Mouse (Mus musculus): Measurements from ENCODE around the gene Sh3rf1.

The Sh3rf1 gene

DNA sequence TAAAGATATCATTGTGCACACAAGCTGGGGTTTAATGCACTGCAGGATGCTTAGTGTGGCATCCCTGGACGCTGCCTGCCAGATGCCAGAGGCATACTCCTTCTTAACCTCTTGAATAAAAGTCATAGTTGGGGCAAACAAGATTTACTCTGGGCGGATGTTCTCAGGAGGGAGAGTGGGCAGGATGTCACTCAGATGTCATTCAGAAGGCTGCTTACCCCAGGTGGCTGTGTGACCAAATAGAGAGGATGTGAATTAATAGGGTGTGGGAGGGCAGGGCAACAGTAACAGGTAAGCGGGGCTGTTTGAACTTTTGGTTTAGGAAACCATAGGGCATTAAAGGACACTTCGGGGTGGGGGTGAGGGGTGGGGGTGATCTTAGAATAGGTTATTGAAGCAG is 37.7 kb downstream of the Sh3rf1 start:
- peak; percentile 33 for DNase-seq (ENCODE audit: low read depth)

DNA sequence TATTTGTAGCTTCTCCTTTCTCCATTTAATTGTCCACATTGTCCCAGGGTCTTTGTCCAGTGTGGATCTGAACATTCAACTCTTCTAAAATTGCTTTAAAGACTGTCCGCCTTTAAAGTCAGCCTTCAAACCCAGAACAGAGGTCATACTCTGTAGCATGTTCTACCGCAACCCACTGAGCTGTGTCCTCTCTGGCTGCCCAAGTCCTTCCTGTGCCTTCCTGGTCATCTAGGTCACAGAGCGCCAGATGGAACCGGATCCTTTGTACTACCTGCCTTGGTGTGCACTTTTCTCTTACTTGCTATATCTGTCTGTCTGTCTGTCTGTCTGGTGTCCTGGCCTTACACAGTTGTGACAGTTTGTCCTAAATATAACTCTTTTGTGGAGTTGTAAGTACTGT is 40.0 kb downstream of the Sh3rf1 start:
- DNase-seq (ENCODE audit: low read depth): no peak

DNA sequence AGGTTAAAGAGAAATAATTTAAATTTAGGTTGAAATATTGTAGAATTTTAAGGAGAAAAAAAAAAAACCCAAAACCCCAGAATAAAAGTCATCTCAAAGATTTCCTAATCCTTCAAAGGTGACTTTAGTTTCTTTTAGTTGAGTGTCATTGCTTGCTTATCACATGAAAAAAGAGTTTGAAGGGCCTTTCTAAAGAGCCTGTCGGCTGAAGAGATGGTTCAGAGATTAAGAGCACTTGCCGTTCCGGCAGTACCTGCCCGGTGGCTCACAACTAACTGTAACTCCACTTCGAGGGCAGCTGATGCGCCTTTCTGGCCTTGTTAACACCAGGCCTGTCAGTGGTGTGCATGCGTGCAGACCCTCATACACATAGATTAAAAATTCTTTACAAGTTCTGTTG is 41.2 kb downstream of the Sh3rf1 start:
- no peak for DNase-seq (ENCODE audit: low read depth)

DNA sequence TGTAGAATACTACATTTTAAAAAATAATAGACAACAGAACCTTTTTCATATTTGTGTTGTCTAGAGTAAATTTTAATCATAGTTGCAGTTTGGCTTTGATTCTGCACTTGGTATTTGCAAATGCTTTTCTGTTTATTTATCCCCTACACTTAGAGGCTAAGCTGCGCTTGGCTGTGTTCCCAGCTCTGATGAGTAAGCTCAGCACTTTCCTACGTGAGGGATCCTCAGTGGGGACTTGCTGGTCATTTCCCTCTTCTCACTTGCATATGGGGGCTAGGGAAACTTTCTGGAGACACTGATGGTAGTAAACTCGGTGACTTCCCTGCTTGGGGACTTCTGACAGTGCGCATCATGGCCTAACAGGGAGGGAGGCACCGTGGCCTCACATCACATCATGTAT is 41.7 kb downstream of the Sh3rf1 start:
- DNase-seq (ENCODE audit: low read depth): no peak

DNA sequence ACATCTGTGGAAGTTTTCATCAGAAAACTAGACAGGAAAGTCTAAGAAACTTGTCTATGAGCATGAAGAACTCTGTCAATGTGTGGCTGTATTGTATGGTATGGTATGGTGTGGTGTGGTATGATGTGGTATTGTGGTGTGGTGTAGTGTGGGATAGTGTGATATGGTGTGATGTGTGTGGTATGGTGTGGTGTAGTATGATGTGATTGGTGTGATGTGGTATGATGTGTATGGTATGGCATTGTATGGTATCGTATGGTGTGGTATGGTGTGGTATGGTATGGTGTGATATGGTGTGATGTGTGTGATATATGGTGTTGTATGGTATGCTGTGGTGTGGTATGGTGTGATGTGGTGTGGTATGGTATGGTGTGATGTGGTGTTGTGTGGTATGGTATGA is 43.4 kb downstream of the Sh3rf1 start:
- no peak for DNase-seq (ENCODE audit: low read depth)

DNA sequence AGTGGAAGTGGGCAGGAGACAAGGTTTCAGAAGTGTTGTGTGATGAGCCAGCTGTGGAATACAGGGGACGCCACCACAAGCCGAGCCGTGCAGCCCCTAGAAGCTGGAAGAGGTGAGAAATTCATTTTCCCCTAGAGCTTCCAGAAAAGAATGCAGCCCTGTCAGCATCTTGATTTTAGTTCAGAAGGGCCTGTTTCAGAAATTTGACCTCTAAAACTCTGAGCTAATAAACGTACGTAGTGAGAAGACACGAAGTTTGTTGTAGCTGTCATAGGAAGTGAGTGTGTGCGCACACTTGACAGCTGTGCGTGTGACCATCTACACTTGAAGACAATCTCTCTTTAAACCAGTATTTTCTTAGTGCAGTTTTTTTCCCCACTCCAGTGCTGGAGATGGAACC is 44.0 kb downstream of the Sh3rf1 start:
- no peak for DNase-seq (ENCODE audit: low read depth)

DNA sequence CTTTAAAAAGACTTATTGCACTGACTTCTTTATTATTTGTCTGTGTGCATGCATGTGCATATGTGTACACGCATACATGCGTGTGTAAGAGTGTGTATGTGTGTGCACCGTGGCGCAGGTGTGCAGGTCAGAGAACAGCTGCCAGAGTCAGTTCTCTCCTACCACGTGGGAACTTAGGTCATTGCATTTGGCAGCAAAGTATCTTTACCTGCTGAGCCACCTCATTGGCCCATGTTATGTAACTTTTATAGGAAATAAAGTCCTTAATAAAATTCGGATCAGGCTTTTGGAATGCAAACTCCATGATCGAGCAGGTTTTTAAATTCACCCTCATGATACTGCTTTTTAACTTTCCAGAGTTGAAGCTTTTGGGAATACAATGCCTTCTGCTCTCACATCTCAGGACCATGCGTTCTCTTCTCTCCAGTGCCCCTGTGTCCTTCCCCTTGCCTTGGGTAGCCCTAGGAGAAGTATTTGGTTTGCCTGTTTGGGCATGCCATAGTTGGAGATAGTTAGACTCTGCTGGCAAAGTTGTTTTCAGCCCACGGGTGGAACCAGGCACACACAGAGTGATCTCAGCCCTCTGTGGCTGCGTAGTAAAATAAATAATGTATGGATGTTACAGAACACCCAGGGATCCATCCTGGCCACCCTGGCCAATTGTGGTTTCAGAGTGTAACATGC is 44.7 kb downstream of the Sh3rf1 start:
- DNase-seq (ENCODE audit: low read depth): no peak

DNA sequence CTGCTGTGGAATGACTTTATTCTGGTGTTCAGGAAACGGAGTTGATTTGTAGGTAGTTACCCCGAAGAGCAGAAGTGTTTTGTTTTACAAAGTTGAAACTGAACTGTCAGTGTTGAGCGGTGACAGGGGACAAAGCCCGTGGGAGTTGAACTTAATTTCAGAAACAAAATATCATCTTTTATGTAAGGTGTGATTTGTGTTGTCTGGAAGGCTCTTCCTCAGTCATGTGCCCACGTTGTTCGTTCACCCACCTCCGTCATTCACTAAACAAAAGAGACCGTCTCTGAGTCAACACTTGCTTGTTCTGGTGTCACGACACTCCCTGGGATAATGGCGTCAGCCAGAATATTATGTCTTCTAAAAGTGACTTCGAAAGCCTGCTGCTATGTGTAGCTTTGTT is 46.3 kb downstream of the Sh3rf1 start:
- DNase-seq (ENCODE audit: low read depth): peak; percentile 69

DNA sequence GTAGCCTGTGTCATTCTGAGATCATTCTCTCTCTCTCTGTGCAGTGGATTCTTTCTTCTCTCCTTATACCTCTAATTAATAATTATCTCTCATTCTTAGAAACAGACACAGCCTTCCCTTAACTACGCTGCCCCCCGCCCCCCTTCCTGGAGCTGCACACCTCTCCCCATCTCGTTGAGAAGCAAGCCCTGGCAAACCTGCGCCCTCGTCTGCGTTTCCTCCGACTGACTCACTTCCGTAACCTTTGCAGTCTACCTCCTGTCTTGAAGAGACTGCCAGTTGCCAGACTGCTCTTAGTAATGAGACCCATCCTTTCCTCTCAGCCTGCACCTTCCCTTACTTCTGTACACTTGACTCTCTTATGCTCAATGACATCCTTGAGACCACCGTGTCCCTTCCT is 46.9 kb downstream of the Sh3rf1 start:
- DNase-seq (ENCODE audit: low read depth): peak; percentile 81

DNA sequence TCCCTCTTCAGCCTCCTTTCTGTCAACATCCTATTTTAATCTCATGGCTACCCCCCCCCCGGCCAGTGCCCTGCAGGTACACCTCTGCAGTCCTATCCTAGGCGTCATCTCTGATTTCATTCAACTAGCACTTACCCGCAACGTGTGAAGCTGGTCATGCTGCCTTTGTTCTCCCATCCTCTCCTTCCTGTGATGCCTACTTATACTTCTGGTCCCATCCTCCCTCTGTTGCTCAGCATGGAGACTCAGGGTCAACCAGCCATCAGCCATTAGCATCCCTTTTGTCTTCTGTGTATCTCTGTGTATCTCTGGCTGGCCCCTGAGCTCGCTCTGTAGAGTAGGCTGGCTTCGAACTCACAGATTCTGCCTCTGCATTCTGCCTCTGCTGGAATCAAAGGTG is 47.3 kb downstream of the Sh3rf1 start:
- DNase-seq (ENCODE audit: low read depth): peak; percentile 60

DNA sequence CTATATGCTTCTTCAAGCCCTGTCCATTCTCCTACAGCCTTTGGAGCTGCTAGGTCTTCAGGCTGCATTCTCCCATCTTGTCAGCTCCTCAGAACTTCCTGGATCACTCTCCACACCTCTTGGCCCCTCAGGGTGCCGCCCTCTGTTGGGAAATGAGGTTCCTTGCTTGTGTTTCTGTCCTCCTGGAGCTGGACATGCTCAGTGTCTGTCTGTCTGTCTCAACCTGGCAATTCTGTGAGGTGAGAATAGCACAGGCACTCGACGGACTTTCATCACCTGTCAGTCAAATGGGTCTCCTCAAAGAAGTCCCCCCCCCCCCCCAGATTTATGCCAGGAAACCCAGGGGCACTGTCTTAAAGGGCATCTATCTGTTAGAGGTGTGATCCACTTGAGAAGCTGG is 49.2 kb downstream of the Sh3rf1 start:
- no peak for DNase-seq (ENCODE audit: low read depth)

DNA sequence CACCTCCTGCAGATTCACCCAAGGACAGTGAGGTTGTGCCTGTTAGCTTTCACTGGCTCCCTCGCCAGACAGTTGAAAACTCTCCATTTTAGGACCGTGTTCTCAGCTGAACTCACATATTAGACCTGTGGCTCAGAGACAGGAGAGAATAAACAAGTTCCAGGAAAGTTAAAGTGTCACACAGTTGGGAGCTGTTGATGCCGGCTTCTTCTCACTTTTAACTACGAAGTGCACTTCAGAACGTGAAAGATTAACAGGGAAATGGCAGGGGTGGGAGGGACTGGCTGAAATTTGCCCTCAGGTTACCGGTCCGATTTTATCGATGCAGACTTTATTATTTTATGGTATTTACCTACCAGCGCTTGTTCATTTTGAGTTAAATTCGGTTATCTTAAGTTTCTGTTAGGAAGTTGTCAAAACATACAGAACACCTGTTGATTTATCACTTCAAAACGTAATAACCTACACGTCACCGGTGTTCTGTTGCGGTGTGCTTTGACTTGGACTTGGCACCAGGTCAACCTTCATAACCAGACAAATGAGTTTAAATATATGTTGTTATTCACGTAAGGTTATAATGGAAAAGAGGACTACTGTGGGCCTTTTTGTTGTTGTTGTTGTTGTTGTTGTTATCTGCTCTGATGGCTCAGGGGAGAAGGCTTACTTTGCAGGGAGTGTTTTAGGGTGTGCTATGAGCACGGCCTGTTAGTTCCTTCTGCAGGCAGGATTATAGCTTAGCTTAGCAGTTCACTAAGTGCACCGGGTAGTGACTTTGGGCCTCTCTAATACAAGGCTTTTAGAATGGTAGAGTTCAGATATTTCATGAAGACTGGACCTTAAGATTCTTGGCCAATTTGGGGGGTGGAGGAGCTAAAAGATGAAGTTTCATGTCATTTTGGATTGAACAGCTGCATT is 49.9 kb downstream of the Sh3rf1 start:
- DNase-seq (ENCODE audit: low read depth): peak; percentile 60

DNA sequence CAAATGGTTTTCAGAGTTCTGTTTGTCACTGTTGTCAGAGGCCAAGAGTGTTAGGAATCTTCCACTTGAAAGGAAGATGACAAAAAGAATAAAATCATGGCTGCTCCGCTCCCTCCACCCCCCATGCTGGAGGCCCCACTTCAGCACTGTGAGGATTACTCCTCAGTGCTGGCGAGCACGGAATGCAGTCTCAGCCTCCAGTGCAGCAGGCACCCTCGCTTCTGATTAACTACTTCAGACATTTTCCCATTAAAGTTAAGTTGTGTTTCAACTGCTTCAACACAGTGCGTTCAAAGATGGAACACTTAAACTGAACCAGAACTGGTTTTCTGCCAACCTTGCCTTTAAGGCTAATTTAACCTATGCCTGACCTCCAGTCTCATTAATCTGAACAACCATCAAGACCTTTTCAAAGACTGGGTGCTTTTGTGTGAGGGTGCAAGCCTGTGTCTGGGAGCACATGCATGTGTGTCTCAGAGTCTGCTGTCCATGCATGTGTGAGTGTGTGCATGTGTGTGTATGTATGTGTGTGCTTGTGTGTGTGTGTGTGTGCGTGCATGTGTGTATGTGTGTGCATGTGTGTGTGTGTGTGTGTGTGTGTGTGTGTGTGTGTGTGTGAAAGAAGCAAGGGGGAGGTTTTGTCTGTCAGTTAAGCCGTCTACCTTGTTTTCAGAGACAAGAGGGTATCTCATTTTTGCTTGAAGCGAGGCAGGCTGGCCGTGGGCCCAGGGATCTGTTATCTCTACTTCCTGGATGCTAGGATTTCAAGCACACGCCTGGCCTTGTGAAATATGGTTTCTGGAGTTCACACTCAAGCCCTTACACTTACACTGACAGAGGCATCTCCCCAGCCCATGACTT is 51.2 kb downstream of the Sh3rf1 start:
- DNase-seq (ENCODE audit: low read depth): peak; percentile 37

DNA sequence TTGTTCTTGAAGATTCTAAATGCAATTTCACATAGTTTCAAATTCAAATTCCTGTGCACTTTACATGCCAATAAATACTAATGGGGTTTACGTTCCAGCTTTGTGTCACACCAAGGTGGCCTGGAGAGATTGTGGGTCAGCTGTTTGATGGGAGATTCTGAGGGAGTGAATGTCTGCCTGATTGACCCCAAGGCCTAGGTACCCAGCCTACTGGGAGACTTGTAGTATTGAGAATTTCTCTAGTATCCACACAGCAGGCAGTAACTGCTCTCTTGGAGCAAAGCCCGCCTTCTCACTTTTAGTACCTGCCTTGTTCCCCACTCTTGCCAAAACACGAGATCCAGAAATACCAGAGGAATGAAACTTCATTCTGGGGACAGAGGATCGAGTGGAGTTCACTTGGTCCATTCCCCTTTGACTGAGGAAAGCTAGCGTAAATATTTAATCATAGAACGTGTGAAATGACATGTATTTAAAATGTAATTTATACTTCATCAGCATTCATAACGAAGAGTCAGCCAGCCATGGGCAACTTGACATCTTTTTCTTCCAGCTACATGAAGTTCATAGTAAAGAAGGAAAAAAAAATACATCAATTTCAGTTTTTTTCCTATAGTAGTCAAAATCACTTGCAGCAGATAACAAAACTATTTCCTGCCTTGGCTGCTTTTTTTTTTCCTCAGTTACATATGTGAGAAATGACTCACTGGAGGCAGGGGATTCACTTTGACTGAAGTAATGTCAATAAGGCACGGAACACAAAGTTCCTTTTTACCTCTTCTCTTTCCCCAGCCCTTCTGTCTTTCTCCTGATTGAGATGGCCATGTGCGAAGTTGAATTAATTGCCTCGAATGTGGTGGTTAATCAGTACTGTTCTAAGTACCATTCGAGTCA is 52.0 kb downstream of the Sh3rf1 start:
- peak; percentile 79 for DNase-seq (ENCODE audit: low read depth)

DNA sequence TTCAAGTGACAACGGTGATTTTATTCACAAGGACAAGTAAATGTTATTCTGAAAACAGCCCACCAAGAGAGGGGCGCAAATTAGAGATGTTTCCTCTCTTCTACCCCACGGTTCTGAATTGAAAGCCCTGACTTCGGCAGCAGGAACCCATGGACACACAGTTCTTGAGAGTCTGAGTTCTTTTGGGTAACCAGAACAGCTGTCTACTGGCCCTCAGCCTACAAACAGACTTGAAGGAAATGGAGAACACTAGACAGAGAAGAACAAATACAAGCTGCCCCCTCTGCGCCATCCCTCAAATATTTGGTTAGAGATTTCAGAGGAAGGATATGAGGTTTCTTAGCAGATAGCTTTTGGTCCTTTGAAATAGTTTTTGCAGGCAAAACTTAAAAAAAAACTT is 52.7 kb downstream of the Sh3rf1 start:
- DNase-seq (ENCODE audit: low read depth): no peak

DNA sequence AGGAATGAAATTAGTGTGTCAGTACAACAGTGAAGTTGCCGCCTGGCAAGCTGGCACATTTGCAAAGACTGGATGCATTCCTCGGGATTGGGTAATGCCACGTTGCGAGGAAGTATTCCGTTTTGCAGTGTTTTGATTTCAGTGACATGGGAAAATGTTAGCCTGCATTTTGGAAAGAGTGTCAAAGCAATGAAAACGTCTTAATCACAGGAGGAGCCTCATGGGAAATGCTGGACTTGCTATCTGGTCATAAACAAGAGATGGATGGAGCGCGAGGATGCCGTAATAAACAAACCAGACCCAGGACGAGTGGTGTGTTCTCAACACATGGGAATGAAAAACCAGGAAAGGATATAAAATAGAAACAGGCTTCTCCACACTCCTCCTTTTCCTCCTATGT is 55.4 kb downstream of the Sh3rf1 start:
- no peak for DNase-seq (ENCODE audit: low read depth)

DNA sequence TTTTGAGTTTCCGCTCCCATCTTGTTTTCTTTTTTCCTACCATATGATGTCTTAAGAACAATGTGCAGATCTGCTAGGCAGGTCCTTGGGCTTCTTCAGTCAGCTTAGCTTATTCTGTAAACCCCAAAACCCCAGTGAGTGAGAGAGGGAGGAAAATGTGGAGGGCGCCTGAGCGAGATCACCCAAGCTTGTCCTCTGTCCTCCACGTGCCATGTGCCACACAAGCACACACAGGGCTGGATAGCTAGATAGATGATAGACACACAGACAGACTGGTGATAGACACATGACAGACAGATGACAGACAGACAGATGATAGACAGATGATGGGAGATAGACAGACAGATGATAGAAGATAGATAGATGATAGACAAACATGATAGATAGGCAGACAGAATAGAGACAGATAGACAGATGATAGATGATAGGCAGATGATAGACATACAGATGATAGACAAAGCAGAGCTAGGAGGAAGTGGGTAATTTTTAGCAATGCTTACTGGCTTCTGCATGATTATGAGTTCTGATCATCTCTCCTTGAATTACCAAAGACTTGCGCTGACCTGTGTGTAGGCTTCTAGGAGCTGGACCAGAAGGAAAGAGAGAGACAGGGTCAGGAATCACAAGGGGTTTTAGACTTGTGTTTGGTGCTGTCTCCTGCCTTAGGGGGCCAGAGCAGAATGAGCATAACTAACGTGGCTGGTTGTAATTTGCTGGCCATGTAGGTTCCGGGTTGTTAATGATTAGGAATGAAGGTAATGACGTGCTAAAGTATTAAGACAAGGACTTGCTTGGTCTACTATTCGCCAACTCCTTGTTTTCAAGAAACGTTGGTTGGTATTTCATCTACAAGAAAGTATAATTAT is 58.9 kb downstream of the Sh3rf1 start:
- DNase-seq (ENCODE audit: low read depth): no peak

DNA sequence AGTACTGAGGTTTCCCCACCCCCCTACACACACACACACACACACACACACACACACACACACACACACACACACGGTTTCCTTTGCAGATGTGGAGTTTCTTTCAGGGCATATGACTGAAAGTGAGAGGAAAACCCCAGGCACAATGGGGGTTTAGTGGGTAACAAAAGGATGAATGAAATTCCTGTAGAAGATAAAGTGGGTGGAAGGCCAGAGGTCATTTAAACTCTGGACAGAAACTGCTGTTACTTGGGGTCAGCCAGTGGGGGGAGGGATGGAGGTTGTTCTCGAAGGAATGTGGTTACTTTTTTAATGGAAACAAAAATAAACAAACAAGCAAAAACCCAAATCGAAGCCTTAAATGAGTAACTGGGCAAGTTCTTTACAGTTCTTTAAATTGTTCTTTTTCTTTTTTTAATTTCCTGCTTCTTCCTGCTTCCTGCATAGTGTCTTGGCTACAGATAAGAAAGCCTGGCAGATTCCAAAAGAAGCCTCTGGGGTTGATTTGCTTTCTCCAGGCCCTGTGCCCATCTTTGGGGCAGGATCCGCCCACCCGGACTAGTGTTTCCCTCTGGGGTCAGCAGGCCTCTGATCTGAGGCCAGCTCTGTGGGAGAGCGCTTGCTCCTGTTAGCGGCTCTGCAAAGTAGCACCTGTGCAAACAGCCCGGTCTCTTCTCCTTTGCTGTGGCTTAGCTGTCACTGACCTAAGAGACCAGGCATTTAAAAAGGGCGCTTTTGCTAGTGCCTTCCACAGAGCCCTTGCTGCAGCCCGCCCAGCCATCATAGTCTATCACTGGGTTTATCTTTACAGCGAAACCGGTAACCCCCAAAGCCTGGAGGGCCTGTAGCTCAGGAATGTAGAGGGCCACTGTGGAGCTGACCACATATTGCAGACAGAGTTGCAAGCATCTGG is 59.8 kb downstream of the Sh3rf1 start:
- peak; percentile 66 for DNase-seq (ENCODE audit: low read depth)

DNA sequence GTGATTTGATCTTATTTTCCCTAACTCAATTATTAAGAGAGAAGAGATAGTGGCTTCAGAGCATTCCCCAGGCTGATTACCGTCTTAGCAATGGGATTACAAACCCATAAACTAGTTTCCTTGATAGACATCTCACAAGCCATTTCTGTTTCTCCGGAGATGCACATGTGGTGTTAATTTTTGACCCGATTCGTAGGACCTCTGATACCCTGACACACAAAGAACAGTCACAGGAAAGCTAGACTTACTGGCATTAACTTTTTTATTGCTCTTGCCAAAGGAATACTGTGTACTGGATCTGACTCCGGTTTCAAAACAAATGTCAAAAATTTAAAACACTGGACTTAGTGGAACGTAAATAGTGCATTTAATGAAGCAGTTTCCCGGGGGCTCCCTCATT is 62.2 kb downstream of the Sh3rf1 start:
- DNase-seq (ENCODE audit: low read depth): no peak
